Mouse (Mus musculus) cerebellum, adult 2 months (tissue): ENCODE data around the gene Lrrc4b.

ENCODE experiments used
- CTCF ChIP-seq: fragments of 200-500 bp; IDR thresholded peaks from 2 replicates; pipeline ENCODE4 v1.5.1; 2011; ENCODE audit warnings: low read depth, mild to moderate bottlenecking, control low read depth, low read length, moderate library complexity, borderline replicate concordance; ENCODE audit not compliant: insufficient read depth
- POLR2A ChIP-seq: fragments of 200-500 bp; IDR thresholded peaks from 2 replicates; pipeline ENCODE4 v1.6.1; 2011; ENCODE audit warnings: low read length, control low read depth, borderline replicate concordance; ENCODE audit not compliant: insufficient read depth

DNA sequence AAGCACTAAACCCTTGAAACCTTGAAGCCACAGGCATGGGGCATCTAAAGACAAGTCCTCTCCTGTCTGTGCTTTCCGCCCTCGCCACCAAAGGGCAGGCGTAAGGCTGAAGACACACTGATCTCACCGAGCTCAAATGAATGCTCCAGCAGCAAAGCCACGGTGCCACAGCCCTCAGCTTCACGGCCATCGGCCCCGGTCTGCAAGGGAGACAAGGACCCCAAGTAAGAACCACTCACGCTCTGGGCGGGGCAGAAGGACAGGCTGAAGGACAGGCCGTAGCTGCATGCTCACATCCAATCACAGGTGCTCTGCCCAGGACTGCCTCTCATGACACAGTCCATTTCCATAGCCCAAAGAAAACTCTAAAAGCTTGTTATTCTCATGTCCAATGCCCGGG, 65.9 kb downstream of the Lrrc4b start:
- no peak for TF ChIP-seq CTCF
- no peak for TF ChIP-seq POLR2A
